Mouse (Mus musculus) stomach, postnatal 0 days (tissue): ENCODE data around the gene Klhl26.

Experiments
- CTCF ChIP-seq: IDR thresholded peaks from 2 replicates; pipeline ENCODE4 v1.5.1; 2016; ENCODE audit warnings: antibody characterized with exemption, low read depth, mild to moderate bottlenecking, moderate library complexity
- EP300 ChIP-seq: optimal IDR thresholded peaks from 2 replicates; pipeline ENCODE3; 2016; ENCODE audit warnings: antibody characterized with exemption

DNA sequence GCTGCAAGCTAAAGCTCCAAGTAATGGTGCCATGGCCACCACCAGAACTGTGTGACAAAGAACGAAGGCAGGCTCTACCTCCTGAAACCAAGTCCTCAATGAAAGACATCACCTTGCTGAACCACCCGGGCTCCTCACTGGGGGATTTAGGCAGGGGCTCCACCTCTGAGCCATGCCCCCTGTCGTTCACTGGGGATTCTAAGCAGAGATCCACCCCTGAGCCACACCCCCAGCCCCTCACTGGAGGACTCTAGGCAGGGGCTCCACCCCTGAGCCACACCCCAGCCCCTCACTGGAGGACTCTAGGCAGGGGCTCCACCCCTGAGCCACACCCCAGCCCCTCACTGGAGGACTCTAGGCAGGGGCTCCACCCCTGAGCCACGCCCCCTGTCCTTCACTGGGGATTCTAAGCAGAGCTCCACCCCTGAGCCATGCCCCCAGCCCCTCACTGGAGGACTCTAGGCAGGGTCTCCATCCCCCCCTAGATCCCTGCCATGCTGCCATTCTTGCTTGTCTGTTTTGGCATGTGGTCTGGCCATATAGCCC, 43.7 kb downstream of the Klhl26 start:
- TF ChIP-seq CTCF (no peak), EP300 (no peak)
